Mouse (Mus musculus): ENCODE measurements around the gene Spock1.

- TF ChIP-seq CTCF (conservative IDR thresholded peaks at IDR 0.05; ENCODE audit: low read length): no peak
- TF ChIP-seq POU5F1 (IDR thresholded peaks at IDR 0.05; ENCODE audit: borderline replicate concordance, low read length): no peak
Measured at GRCm38 (mm10) chr13:57930720-57931119, 22.6 kb upstream of the Spock1 start.
